Mouse (Mus musculus): ENCODE results near the gene Nynrin.

- TF ChIP-seq GATA2 (IDR thresholded peaks at IDR 0.05; ENCODE audit: borderline replicate concordance, low read depth, low read length) (no peak), CTCF (IDR thresholded peaks at IDR 0.05; ENCODE audit: low read depth, low read length) (no peak), GATA1 (IDR thresholded peaks at IDR 0.05; ENCODE audit: borderline replicate concordance, low read length) (no peak)
Measured at GRCm38 (mm10) chr14:55886571-55887382, 33.0 kb downstream of the Nynrin start.
